Mouse (Mus musculus) adrenal gland, adult 8-10 months (tissue): ENCODE measurements around the gene P2ry13. TPM values are rescaled to one million over a fixed set of nuclear protein-coding genes. Genes with fewer than 3 reads are reported as not detected.

Experiments used
- DNase-seq: peaks from one replicate; pipeline ENCODE4 v3.0.0; 2022
- total RNA-seq, 4 experiments: library from RNA; stranded (reverse); gene quantifications; 2 replicates each; pipeline ENCODE4 v1.2.4; 2022

Gene P2ry13
- total RNA-seq, 4 experiments from 2014 or later, result 0.98 to 3.4 (median 2.0) TPM

GRCm38 (mm10) chr3:59197329-59197948, 13.2 kb downstream of the P2ry13 start:
- DNase-seq, result no peak

DNA sequence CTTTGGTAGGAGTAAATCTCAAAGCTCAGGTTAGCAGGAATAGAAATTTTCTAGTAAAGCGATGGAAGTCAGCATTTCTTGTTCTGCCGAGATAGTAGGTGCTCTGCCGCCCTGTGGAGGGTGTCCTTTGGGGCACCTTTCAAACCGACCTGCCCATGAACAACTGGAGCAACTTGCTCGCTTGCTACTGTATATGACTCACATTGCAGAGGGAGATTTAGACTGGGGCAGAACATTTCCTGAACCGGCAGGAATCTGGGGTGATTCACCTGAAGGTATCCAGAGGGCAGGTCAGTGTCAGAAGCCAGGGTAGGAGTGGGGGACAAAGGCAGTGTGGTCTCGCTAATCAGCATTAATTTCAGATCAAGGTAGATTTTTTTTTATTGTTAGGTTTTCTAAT, 15.7 kb downstream of the P2ry13 start, which contains the start of gene Gpr87:
Gene Gpr87 (minus strand): TSS at position 167 of the 400 bp plus-strand sequence.
- DNase-seq, result no peak

DNA sequence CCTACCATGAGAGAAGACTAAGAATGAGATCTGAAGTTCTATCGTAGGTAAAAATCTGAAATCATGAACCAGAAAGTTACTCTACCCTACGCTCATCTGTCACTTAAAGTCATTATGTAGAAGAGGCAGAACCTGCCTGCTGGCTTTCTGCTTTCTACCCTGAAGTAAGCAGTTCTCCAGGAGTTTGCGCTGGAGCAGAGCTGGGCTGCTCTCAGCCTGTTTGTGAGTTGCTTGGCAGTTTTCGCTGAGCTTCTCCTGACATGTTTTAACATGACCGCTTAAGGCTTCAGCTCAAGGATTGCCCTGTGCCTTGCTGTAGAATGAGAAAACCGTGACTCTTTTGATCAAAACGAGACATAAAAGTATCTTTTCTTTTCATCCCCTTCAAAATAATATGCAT, 16.6 kb downstream of the P2ry13 start:
- DNase-seq, result no peak

DNA sequence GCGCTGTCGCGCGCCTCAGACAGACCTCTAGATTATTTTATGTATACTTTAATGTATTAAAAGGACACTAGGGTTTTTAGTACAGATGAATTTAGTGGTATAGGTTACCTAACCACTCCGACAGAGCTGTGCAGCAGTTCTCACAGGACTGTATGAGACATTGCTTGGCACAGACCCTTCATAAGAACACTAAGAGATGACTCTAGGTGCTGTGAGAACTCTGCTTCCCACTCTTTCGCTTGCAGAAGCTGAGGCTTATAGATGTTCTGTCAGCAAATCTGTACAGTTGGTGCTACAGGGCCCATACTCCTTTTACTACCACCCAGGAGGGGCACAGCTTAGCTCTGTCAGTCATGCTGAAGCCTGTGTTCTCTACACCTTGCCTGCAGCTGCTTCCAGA, 19.0 kb downstream of the P2ry13 start:
- no peak for DNase-seq

GRCm38 (mm10) chr3:59187336-59187735, 23.3 kb downstream of the P2ry13 start:
- DNase-seq, result no peak

DNA sequence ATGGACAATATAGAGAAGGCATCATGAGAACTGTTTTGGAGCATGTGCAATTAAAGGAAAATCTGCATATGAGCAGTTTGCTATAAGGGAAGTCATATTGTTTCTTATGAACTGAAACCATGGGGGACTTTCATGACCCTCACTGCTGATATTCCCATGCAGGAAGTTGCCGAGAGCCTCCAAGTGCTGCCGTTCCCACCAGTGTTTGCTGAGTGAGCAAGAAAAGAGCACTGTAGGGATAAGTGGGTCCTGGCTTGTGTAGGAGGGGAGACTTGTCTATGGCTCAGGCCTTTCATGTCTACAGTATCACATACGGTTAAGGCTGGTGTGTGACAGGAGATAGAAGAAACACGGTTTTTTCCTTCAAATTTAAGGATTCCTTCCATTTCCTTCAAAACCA, 25.0 kb downstream of the P2ry13 start:
- DNase-seq, result no peak

DNA sequence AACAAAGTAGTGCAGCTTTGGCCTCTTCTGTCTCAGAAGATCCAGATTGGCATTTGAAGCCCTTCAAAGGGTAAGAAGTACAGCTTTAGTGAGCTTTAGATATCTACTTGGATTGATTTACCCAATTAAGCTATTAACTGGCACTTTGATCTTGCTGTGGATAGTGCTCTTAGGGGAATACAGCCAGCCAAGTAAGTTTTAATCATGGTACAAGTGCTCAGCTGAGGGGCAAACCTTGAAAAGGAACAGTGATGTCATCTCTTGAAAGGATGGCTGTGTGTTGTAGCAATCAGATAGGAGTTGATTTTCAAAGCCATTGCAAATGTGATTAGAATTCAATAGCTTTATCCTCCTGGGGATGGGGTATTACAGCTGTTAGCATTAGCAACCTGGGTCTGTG, 28.6 kb downstream of the P2ry13 start:
- no peak for DNase-seq

GRCm38 (mm10) chr3:59181134-59181533, 29.5 kb downstream of the P2ry13 start:
- no peak for DNase-seq

DNA sequence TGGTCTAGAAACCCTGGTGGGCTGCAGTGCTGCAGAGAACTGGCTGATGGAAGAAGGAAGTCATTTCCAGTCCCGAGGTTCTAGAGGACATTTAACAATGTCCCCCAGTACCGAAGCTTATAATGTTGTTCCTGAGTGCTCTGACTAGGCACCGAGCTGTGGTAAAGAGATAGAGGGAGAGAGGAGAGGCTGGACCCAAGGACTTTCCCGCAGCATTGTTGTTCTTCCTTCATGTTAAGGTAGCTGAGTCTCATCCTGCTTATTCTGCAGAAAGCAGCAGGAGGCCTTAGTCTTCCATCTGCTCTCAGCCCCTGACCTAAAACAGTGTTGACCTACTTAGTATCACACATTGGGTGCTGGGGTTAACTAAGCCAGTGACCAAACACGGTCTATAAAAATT, 33.8 kb downstream of the P2ry13 start:
- DNase-seq, result no peak

GRCm38 (mm10) chr3:59175234-59175633, 35.4 kb downstream of the P2ry13 start:
- peak; percentile 28 for DNase-seq

DNA sequence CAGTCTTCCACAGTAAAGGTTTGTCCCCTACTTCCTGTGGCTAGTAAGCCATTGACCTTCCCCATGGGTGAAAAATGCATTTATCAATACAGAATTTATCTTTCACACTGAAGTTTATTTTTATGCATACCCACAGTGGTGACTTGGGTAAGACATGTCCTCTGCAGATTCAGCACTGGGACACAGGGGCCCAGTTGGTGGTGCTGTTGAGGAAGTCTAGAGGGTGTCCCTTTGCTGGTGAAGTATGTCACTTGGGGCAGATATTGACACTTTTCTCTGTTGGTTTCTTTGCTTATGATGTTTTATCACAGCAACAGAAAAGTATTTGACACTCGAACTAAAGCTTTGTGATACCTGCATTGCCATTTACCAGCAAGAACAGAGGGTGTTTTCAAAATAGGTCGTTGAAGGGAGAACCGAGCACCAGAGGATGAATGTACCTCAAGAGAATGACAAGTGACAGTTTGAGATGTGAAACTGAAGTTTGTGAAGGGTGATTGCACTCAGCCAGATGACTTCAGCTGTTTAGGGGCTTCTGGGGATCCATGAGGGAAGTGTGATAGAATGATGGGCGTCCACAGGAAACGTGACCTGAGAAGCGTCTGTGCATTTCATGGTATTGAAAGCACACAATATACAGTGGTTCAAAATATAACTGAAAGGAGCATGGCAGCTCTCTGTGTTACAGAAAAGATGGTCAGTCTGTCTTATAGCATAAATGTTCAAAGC, 36.1 kb downstream of the P2ry13 start:
- no peak for DNase-seq

- DNase-seq, result no peak
These were observed 40.6 kb downstream of the P2ry13 start for GRCm38 (mm10) chr3:59169921-59170627.

GRCm38 (mm10) chr3:59169215-59169614, 41.5 kb downstream of the P2ry13 start:
- no peak for DNase-seq

GRCm38 (mm10) chr3:59168476-59168875, 42.2 kb downstream of the P2ry13 start:
- DNase-seq, result no peak

DNA sequence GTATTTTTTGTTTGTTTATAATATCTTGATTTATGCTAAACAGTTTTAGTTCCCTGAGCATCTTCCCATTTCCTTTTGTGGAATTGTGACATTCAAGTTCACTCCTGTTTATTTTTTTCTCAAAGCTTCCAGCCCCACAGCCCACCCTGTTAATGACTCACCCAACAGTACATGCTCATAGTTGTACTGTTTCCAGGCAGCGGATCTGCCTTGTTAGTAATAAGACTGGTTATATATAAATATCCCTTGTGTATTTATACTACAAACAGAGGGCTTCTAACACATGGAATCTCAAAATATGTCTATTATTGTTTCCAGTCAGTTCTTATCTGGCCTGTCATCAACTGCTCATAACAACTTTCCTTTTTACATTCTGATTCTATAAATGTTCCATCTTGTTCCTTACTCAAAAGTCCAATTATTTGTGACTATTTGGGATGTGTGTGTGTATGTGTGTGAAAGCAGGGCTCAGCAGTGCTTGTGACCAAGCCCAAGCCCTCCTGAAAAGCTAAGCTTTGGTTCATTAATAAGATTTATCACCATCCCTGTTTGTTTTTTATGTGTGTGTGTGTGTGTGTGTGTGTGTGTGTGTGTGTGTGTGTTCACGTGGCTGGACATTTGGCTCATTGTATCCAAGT, 43.1 kb downstream of the P2ry13 start:
- DNase-seq, result no peak

GRCm38 (mm10) chr3:59160465-59160864, 50.2 kb downstream of the P2ry13 start:
- DNase-seq, result no peak

Other genes with a start within 250 kb of the P2ry13 start
- gene Med12l, start 205.1 kb downstream of the P2ry13 start, total RNA-seq, result 10 to 100 TPM; 13.0 to 19.3 (median 16.9) TPM
- under 1 TPM; 0.15 to 0.45 (median 0.29) TPM for gene Gpr171, start 109.1 kb downstream of the P2ry13 start, total RNA-seq
- 10 to 100 TPM; 25.4 to 47.3 (median 37.8) TPM for gene P2ry14, start 57.3 kb downstream of the P2ry13 start, total RNA-seq
- gene Gpr87, start 15.8 kb downstream of the P2ry13 start, total RNA-seq, result not detected
- gene P2ry12, start 52.0 kb upstream of the P2ry13 start, total RNA-seq, result 1 to 10 TPM; 1.2 to 4.8 (median 2.4) TPM
- 1 to 10 TPM; 1.1 to 2.3 (median 2.2) TPM for gene Igsf10, start 133.5 kb upstream of the P2ry13 start, total RNA-seq